Mouse (Mus musculus) midbrain, embryonic 11.5 days (tissue): ENCODE measurements around the gene Zdhhc1. TPM values are rescaled to one million over a fixed set of nuclear protein-coding genes. Genes with fewer than 3 reads are reported as not detected.

ENCODE experiments used
- ATAC-seq: fragments of 200-750 bp; cut with Nextera tagmentation; 2 replicates; pipeline ENCODE4 v1.8.0; 2017; ENCODE audit warnings: moderate TSS enrichment, moderate library complexity; ENCODE audit not compliant: low FRiP score
- DNase-seq: peaks from one replicate; pipeline ENCODE4 v3.0.0; 2015; ENCODE audit warnings: low spot score; ENCODE audit errors: missing footprints
- H3K27ac ChIP-seq: fragments of 300-500 bp; sonication (generic); 2 replicates; pipeline ENCODE4 v1.5.1; 2014; ENCODE audit warnings: low read depth, low read length
- H3K27me3 ChIP-seq: fragments of 300-500 bp; sonication (generic); 2 replicates; pipeline ENCODE4 v1.6.1; 2014; ENCODE audit warnings: mild to moderate bottlenecking, low read length, moderate library complexity, mixed read lengths; ENCODE audit not compliant: control insufficient read depth, insufficient read depth
- H3K36me3 ChIP-seq: fragments of 300-500 bp; sonication (generic); 2 replicates; pipeline ENCODE4 v1.6.1; 2014; ENCODE audit warnings: mild to moderate bottlenecking, low read length, moderate library complexity, mixed read lengths; ENCODE audit not compliant: control insufficient read depth, insufficient read depth
- H3K4me1 ChIP-seq: fragments of 300-500 bp; sonication (generic); 2 replicates; pipeline ENCODE4 v1.6.1; 2014; ENCODE audit warnings: low read length; ENCODE audit not compliant: control insufficient read depth, insufficient read depth
- H3K4me2 ChIP-seq: fragments of 300-500 bp; sonication (generic); 2 replicates; pipeline ENCODE4 v1.6.1; 2014; ENCODE audit warnings: mild to moderate bottlenecking, moderate library complexity
- H3K4me3 ChIP-seq: fragments of 300-500 bp; sonication (generic); 2 replicates; pipeline ENCODE4 v1.5.1; 2014; ENCODE audit warnings: low read depth, low read length
- H3K9ac ChIP-seq: fragments of 300-500 bp; sonication (generic); 2 replicates; pipeline ENCODE4 v1.6.1; 2014; ENCODE audit warnings: low read length
- H3K9me3 ChIP-seq: fragments of 300-500 bp; sonication (generic); 2 replicates; pipeline ENCODE4 v1.6.1; 2016; ENCODE audit warnings: low read length; ENCODE audit not compliant: control insufficient read depth
- WGBS: fragments of 180-500 bp; shearing (Covaris S2); extraction: QIAGEN DNeasy Blood & Tissue Kit; methylation state at CpG from one replicate; pipeline ENCODE4 v1.1.7; 2014; 5-methylcytosine and 5-hydroxymethylcytosine counted together
- polyA plus RNA-seq: library from polyadenylated mRNA; unstranded; fragments of >200 nt; fragmentation: Nextera tagmentation; extraction: Ambion mirVana; gene quantifications from 2 replicates; pipeline ENCODE4 v1.2.1, GENCODE M21; 2014

The Zdhhc1 gene
- polyA plus RNA-seq, 1 experiment from 2014 or later, result 19.0 TPM

- Histone ChIP-seq H3K4me2 (no peak overlapping the region), H3K9ac (no peak overlapping the region), H3K27me3 (no peaks in the 10 kb centered on the region), H3K4me1 (peaks cover 17% of the 10 kb centered on the region), H3K36me3 (peaks cover 4% of the 10 kb centered on the region; the same call in 1 of the 2 replicates), H3K27ac (no peak overlapping the region), H3K9me3 (no peaks in the 10 kb centered on the region), H3K4me3 (no peak overlapping the region)
- WGBS, result 77% methylated on average over 7 of the region's 7 CpGs
- DNase-seq (no peak), ATAC-seq (no peak)
These were observed 32.1 kb downstream of the Zdhhc1 start for GRCm38 (mm10) chr8:105464595-105464994.

GRCm38 (mm10) chr8:105461085-105461803 is 35.5 kb downstream of the Zdhhc1 start:
- Histone ChIP-seq H3K9me3 (no peaks in the 10 kb centered on the region), H3K36me3 (no peaks in the 10 kb centered on the region), H3K27ac (no peak overlapping the region), H3K4me2 (no peak overlapping the region), H3K9ac (no peak overlapping the region), H3K27me3 (no peaks in the 10 kb centered on the region), H3K4me1 (peaks cover 8% of the 10 kb centered on the region), H3K4me3 (no peak overlapping the region)
- no peak for ATAC-seq
- DNase-seq, result no peak
- WGBS, result 75% methylated on average over 13 of the region's 13 CpGs

GRCm38 (mm10) chr8:105455218-105455617 is 41.5 kb downstream of the Zdhhc1 start:
- H3K9ac ChIP-seq, result no peak overlapping the region
- no peaks in the 10 kb centered on the region for H3K36me3 ChIP-seq
- 70% methylated on average over 10 of the region's 10 CpGs for WGBS

GRCm38 (mm10) chr8:105454088-105454487 is 42.6 kb downstream of the Zdhhc1 start:
- Histone ChIP-seq H3K9ac (no peak overlapping the region), H3K4me2 (no peak overlapping the region), H3K36me3 (no peaks in the 10 kb centered on the region), H3K9me3 (no peaks in the 10 kb centered on the region), H3K27ac (no peak overlapping the region), H3K27me3 (no peaks in the 10 kb centered on the region), H3K4me1 (no peaks in the 10 kb centered on the region), H3K4me3 (no peak overlapping the region)
- 74% methylated on average over 5 of the region's 5 CpGs for WGBS
- DNase-seq (no peak), ATAC-seq (0 out of 2 replicates have a peak, but pooled peaks have one; percentile 14)

More at GRCm38 (mm10) chr8:105455218-105455617, 41.5 kb downstream of the Zdhhc1 start:
- Histone ChIP-seq H3K9me3 (no peaks in the 10 kb centered on the region), H3K4me1 (no peaks in the 10 kb centered on the region), H3K27me3 (no peaks in the 10 kb centered on the region), H3K4me3 (no peak overlapping the region), H3K4me2 (no peak overlapping the region), H3K27ac (no peak overlapping the region)
- DNase-seq (no peak), ATAC-seq (no peak)

GRCm38 (mm10) chr8:105453296-105453695 is 43.4 kb downstream of the Zdhhc1 start:
- 83% methylated on average over 5 of the region's 5 CpGs for WGBS
- ATAC-seq (no peak), DNase-seq (no peak)
- Histone ChIP-seq H3K4me2 (no peak overlapping the region), H3K27me3 (no peaks in the 10 kb centered on the region), H3K9ac (no peak overlapping the region), H3K36me3 (no peaks in the 10 kb centered on the region), H3K27ac (no peak overlapping the region), H3K4me3 (no peak overlapping the region), H3K4me1 (no peaks in the 10 kb centered on the region), H3K9me3 (no peaks in the 10 kb centered on the region)

GRCm38 (mm10) chr8:105451903-105452603 is 44.6 kb downstream of the Zdhhc1 start:
- 61% methylated on average over 15 of the region's 15 CpGs for WGBS
- no peaks in the 10 kb centered on the region for H3K9me3 ChIP-seq
- no peak overlapping the region for H3K27ac ChIP-seq
- no peak overlapping the region for H3K4me3 ChIP-seq
- ATAC-seq (no peak), DNase-seq (no peak)
- H3K4me2 ChIP-seq, result no peak overlapping the region
- no peak overlapping the region for H3K9ac ChIP-seq
- H3K36me3 ChIP-seq, result no peaks in the 10 kb centered on the region
- no peaks in the 10 kb centered on the region for H3K4me1 ChIP-seq
- H3K27me3 ChIP-seq, result no peaks in the 10 kb centered on the region

- H3K9ac ChIP-seq, result no peak overlapping the region
- H3K36me3 ChIP-seq, result no peaks in the 10 kb centered on the region
- no peak overlapping the region for H3K4me3 ChIP-seq
- H3K4me2 ChIP-seq, result no peak overlapping the region
- ATAC-seq, result no peak
- H3K9me3 ChIP-seq, result no peaks in the 10 kb centered on the region
- no peak overlapping the region for H3K27ac ChIP-seq
- no peaks in the 10 kb centered on the region for H3K4me1 ChIP-seq
- DNase-seq, result no peak
- H3K27me3 ChIP-seq, result no peaks in the 10 kb centered on the region
- whole genome bisulfite sequencing, result 52% methylated on average over 1 of the region's 1 CpGs
These were observed 45.7 kb downstream of the Zdhhc1 start for GRCm38 (mm10) chr8:105450977-105451376.

GRCm38 (mm10) chr8:105448596-105448995 is 48.1 kb downstream of the Zdhhc1 start:
- Histone ChIP-seq H3K9me3 (no peaks in the 10 kb centered on the region), H3K4me3 (no peak overlapping the region), H3K4me2 (no peak overlapping the region), H3K27ac (no peak overlapping the region), H3K27me3 (no peaks in the 10 kb centered on the region), H3K4me1 (peaks cover 8% of the 10 kb centered on the region), H3K36me3 (no peaks in the 10 kb centered on the region), H3K9ac (no peak overlapping the region)
- 87% methylated on average over 5 of the region's 5 CpGs for whole genome bisulfite sequencing
- DNase-seq (no peak), ATAC-seq (no peak)

GRCm38 (mm10) chr8:105448188-105448587 is 48.5 kb downstream of the Zdhhc1 start:
- H3K9ac ChIP-seq, result no peak overlapping the region
- H3K36me3 ChIP-seq, result no peaks in the 10 kb centered on the region
- ATAC-seq, result no peak
- no peak overlapping the region for H3K27ac ChIP-seq
- WGBS, result 98% methylated on average over 3 of the region's 3 CpGs
- H3K4me1 ChIP-seq, result peaks cover 8% of the 10 kb centered on the region
- no peak for DNase-seq
- H3K4me3 ChIP-seq, result no peak overlapping the region
- H3K9me3 ChIP-seq, result no peaks in the 10 kb centered on the region
- H3K4me2 ChIP-seq, result no peak overlapping the region
- H3K27me3 ChIP-seq, result no peaks in the 10 kb centered on the region
